Mouse (Mus musculus): ENCODE data around the gene Retreg3.

- TF ChIP-seq POLR2A (IDR thresholded peaks at IDR 0.05; ENCODE audit: low read depth, low read length): no peak
- no peak for TF ChIP-seq CTCF (IDR thresholded peaks at IDR 0.05; ENCODE audit: extremely low read depth, insufficient read depth, insufficient read length, insufficient replicate concordance)
Measured at GRCm38 (mm10) chr11:101118105-101118504, 1.6 kb downstream of the Retreg3 start.
